Mouse (Mus musculus) myocyte (in vitro differentiated cells): ENCODE measurements at regions not wholly inside any gene's neighbourhood (a gene's known extent, or its start where the extent isn't known, plus 50 kb on each side); places are given as distances from the start of the nearest gene placed in this dataset.

ENCODE experiments used
- H3K27me3 ChIP-seq: one replicate; pipeline ENCODE4 v1.6.1; 2011; ENCODE audit not compliant: control insufficient read depth, insufficient read depth, insufficient read length
- H3K36me3 ChIP-seq: one replicate; pipeline ENCODE4 v1.6.1; 2011; ENCODE audit not compliant: control insufficient read depth, insufficient read depth
- H3K4me2 ChIP-seq: one replicate; pipeline ENCODE4 v1.6.1; 2011; ENCODE audit warnings: low read depth, control low read depth
- H3K4me3 ChIP-seq: one replicate; pipeline ENCODE4 v1.5.1; 2011; ENCODE audit warnings: mild to moderate bottlenecking, control low read depth, moderate library complexity
- H3K79me2 ChIP-seq: one replicate; pipeline ENCODE4 v1.6.1; 2011; ENCODE audit not compliant: control insufficient read depth, insufficient read depth
- H3ac ChIP-seq: one replicate; pipeline ENCODE4 v1.6.1; 2011; ENCODE audit not compliant: control insufficient read depth, insufficient read length
- CEBPB ChIP-seq: IDR thresholded peaks from 2 replicates; pipeline ENCODE4 v1.6.1; 2011; ENCODE audit warnings: mild to moderate bottlenecking, moderate library complexity; ENCODE audit not compliant: poor library complexity, insufficient read depth, severe bottlenecking
- E2F4 ChIP-seq: IDR thresholded peaks from one replicate; pipeline ENCODE4 v1.6.1; 2011; ENCODE audit warnings: mild to moderate bottlenecking, control low read depth, moderate library complexity; ENCODE audit not compliant: insufficient read depth
- MAX ChIP-seq: IDR thresholded peaks from one replicate; pipeline ENCODE4 v1.6.1; 2011; ENCODE audit warnings: low read depth, mild to moderate bottlenecking, control low read depth
- MYOD1 ChIP-seq, 3 experiments: IDR thresholded peaks; one replicate each; pipeline ENCODE4 v1.6.1; 2011; ENCODE audit warnings: control low read depth in 2 of 3, low read depth in 2 of 3, mild to moderate bottlenecking in 2 of 3, moderate library complexity in 1 of 3; ENCODE audit not compliant: insufficient read length in 2 of 3, control insufficient read depth in 1 of 3
- MYOG ChIP-seq, 3 experiments: IDR thresholded peaks; one replicate each; pipeline ENCODE4 v1.6.1; 2011; ENCODE audit warnings: control low read depth in 2 of 3, low read depth in 2 of 3, mild to moderate bottlenecking in 2 of 3; ENCODE audit not compliant: insufficient read length in 2 of 3, control insufficient read depth in 1 of 3, insufficient read depth in 1 of 3
- POLR2A ChIP-seq: IDR thresholded peaks from one replicate; pipeline ENCODE4 v1.6.1; 2011; ENCODE audit warnings: low read depth, mild to moderate bottlenecking, control low read depth, moderate library complexity; ENCODE audit not compliant: insufficient read length
- POLR2AphosphoS2 ChIP-seq: IDR thresholded peaks from one replicate; pipeline ENCODE4 v1.6.1; 2011; ENCODE audit warnings: low read depth, control low read depth; ENCODE audit not compliant: insufficient read length
- REST ChIP-seq: IDR thresholded peaks from one replicate; pipeline ENCODE4 v1.6.1; 2011; ENCODE audit warnings: mild to moderate bottlenecking, control low read depth, moderate library complexity; ENCODE audit not compliant: insufficient read depth, insufficient read length
- SRF ChIP-seq: IDR thresholded peaks from one replicate; pipeline ENCODE4 v1.6.1; 2011; ENCODE audit warnings: low read depth; ENCODE audit not compliant: control insufficient read depth, insufficient read length
- TCF12 ChIP-seq: IDR thresholded peaks from one replicate; pipeline ENCODE4 v1.6.1; 2011; ENCODE audit warnings: mild to moderate bottlenecking, control low read depth; ENCODE audit not compliant: poor library complexity, insufficient read depth, severe bottlenecking
- TCF3 ChIP-seq: IDR thresholded peaks from one replicate; pipeline ENCODE4 v1.6.1; 2011; ENCODE audit warnings: low read depth, control low read depth; ENCODE audit not compliant: insufficient read length
- USF1 ChIP-seq: IDR thresholded peaks from one replicate; pipeline ENCODE4 v1.6.1; 2011; ENCODE audit warnings: low read depth, mild to moderate bottlenecking, control low read depth, moderate library complexity

DNA sequence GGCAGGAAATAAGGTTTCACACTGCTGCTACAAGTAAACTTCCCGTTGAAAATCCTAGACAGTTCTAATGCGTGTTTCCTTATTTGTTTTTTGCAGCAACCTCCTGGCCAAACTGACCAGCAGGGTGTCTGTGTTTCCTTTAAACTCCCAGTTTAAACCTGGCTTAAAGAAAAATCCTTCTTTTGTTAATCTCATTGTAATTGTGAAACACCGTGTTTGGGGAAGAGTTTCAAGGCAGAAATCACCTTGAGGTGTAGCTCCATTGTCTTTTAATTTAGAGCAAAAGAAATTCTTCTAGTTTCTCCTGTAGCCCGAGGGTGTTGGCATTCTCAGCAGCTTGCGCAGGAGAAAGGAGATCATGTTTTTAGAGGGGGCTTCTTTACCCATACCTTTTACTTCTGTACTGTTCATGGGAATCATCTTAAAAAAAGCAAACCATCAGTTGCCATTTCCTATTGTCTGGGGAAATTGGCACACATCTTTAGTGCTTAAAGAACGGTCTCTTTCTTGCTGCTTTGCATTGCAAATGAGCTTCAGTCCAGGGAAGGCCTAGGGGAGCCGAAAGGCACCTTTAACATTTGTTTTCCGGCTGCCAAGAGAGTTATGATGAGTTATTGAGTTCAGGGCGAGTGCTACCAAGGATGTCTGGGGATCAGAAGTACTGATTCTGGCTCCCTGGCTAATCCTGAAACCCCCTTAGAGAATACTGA lies 342.6 kb downstream of the Slc4a3 start:
- H3K4me3 ChIP-seq, result no peak overlapping the region
- TF ChIP-seq CEBPB, result no peak
- no peak for TF ChIP-seq E2F4
- TF ChIP-seq MAX, result no peak
- no peak for TF ChIP-seq POLR2A
- TF ChIP-seq MYOD1 (IDR thresholded peaks at IDR 0.05; ENCODE audit: control insufficient read depth in 1 of 3, insufficient read length in 2 of 3, low read depth in 2 of 3), result no peak
- TF ChIP-seq USF1, result no peak
- no peak for TF ChIP-seq REST
- TF ChIP-seq TCF3, result no peak
- no peak for TF ChIP-seq MYOG (IDR thresholded peaks at IDR 0.05; ENCODE audit: control insufficient read depth in 1 of 3, insufficient read depth in 1 of 3, insufficient read length in 2 of 3, low read depth in 2 of 3)
- no peak for TF ChIP-seq TCF12
- no peak for TF ChIP-seq POLR2AphosphoS2
- no peak for TF ChIP-seq SRF

GRCm38 (mm10) chr1:75889847-75890591 lies 344.0 kb downstream of the Slc4a3 start:
- no peak for TF ChIP-seq CEBPB
- TF ChIP-seq POLR2AphosphoS2, result no peak
- TF ChIP-seq USF1, result no peak
- no peak for TF ChIP-seq TCF12
- no peak for TF ChIP-seq MAX
- no peak for TF ChIP-seq SRF
- TF ChIP-seq POLR2A, result no peak
- Histone ChIP-seq H3ac (no peak overlapping the region), H3K4me2 (no peak overlapping the region), H3K36me3 (no peaks in the 10 kb centered on the region), H3K27me3 (no peaks in the 10 kb centered on the region), H3K79me2 (no peaks in the 10 kb centered on the region), H3K4me3 (no peak overlapping the region)

More for the DNA sequence above, 342.6 kb downstream of the Slc4a3 start:
- H3ac ChIP-seq, result no peak overlapping the region
- H3K27me3 ChIP-seq, result no peaks in the 10 kb centered on the region
- H3K79me2 ChIP-seq, result no peaks in the 10 kb centered on the region
- no peaks in the 10 kb centered on the region for H3K36me3 ChIP-seq
- no peak overlapping the region for H3K4me2 ChIP-seq

DNA sequence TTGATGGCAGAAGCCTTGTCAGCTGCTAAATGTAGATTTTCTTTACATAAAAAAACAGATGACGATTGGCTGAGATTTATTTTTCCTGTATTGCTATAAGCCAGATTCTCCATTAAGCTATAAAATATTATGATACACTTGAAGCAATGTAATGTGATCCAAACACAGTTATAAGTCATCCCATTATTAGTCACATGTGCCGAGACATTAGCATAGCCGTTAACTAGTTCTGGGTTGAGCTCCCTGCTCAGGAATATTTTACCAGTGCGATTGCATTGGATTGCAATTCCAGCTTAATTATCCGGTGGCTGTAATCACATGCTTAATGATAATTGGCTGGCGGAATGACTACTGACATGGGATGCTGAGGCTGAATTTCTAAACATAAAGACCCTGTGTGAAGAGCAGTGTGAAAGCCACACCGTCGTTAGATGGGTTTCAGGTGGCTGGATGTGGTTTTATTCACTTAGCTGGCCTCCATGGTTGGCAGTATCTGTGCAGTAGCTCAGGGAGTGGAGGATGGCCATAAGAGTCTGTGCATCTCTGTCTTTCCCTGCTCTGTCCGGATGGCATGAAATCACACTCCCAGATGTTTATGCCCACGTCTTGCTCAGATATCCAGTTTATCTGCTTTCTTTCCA lies 344.7 kb downstream of the Slc4a3 start:
- Histone ChIP-seq H3ac (no peak overlapping the region), H3K4me2 (no peak overlapping the region), H3K79me2 (no peaks in the 10 kb centered on the region), H3K4me3 (no peak overlapping the region), H3K27me3 (no peaks in the 10 kb centered on the region), H3K36me3 (no peaks in the 10 kb centered on the region)
- TF ChIP-seq CEBPB (no peak), POLR2AphosphoS2 (no peak), MYOD1 (IDR thresholded peaks at IDR 0.05; ENCODE audit: control insufficient read depth in 1 of 3, insufficient read length in 2 of 3, low read depth in 2 of 3) (no peak), SRF (no peak), REST (no peak), TCF3 (no peak), E2F4 (no peak)

DNA sequence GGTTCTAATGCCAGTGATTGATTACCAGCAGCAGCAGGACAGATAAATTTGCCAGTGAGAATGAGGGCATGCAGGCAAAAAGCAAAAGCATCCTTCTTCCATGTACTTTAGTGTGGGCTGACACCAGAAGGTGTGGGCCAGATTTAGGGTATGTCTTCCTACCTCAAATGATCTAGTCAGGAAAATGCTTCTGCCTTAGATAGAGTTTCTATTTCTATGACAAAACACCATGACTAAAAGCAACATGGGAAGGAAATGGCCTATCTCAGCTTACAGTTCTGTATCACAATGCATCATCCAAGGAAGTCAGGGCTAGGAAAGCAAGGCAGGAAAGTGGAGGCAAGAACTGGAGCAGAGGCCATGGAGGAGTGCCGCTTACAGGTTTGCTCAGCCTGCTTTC lies 349.5 kb downstream of the Slc4a3 start:
- H3K36me3 ChIP-seq, result no peaks in the 10 kb centered on the region
- H3K27me3 ChIP-seq, result no peaks in the 10 kb centered on the region
- no peaks in the 10 kb centered on the region for H3K79me2 ChIP-seq
- TF ChIP-seq MAX (no peak), MYOD1 (IDR thresholded peaks at IDR 0.05; ENCODE audit: control insufficient read depth in 1 of 3, insufficient read length in 2 of 3, low read depth in 2 of 3) (no peak), USF1 (no peak), MYOG (IDR thresholded peaks at IDR 0.05; ENCODE audit: control insufficient read depth in 1 of 3, insufficient read depth in 1 of 3, insufficient read length in 2 of 3, low read depth in 2 of 3) (no peak), TCF12 (no peak), CEBPB (no peak), POLR2AphosphoS2 (no peak), E2F4 (no peak), SRF (no peak), REST (no peak), POLR2A (no peak), TCF3 (no peak)
- H3ac ChIP-seq, result no peak overlapping the region
- H3K4me3 ChIP-seq, result no peak overlapping the region
- H3K4me2 ChIP-seq, result no peak overlapping the region
